Mouse (Mus musculus): ENCODE measurements at regions not wholly inside any gene's neighbourhood (a gene's known extent, or its start where the extent isn't known, plus 50 kb on each side); places are given as distances from the start of the nearest gene placed in this dataset.
A peak's percentile ranks its signal among the peaks of the same experiment; 100 is the strongest.

DNA sequence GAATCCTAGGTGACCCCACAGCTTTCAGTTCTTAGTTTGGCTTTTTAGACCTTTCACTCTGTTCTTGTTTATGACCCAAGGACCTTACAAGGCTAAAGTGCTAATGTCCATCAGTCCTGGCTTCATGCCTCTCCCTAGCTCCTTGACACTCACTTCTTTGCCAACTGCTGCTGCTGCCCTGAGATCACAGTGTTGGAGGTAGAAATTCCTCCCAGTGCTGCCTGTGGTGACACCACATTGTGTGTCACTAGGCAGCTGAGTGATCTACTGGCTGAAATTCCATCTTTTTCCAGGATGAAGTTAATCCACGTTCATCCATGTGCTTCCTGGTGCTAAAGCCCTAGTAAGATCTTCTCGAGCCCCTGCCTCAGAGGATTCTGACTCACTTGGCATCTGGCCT lies 904.3 kb upstream of the Lrrc6 start:
- H3K4me3 ChIP-seq (replicated peaks; ENCODE audit: low read depth, low read length), result no peak overlapping the region
- DNase-seq (ENCODE audit: low spot score), result no peak
- H3K4me2 ChIP-seq (ENCODE audit: low read length), result no peak overlapping the region
- no peaks in the 10 kb centered on the region for H3K9me3 ChIP-seq (replicated peaks; ENCODE audit: low read length)
- 63% methylated on average over 2 of the region's 2 CpGs for WGBS
- no peak overlapping the region for H3K9ac ChIP-seq (ENCODE audit: low read depth, low read length)
- no peaks in the 10 kb centered on the region for H3K36me3 ChIP-seq (ENCODE audit: insufficient read depth, low read length)
- no peak for ATAC-seq (replicated peaks; ENCODE audit: low FRiP score, low read depth)
- TF ChIP-seq CTCF (IDR thresholded peaks at IDR 0.05; ENCODE audit: low read depth), result no peak
- H3K27ac ChIP-seq, result no peak overlapping the region
- H3K4me1 ChIP-seq (replicated peaks; ENCODE audit: insufficient read depth, low read length), result no peaks in the 10 kb centered on the region
- H3K27me3 ChIP-seq (ENCODE audit: insufficient read depth, low read length), result no peaks in the 10 kb centered on the region

DNA sequence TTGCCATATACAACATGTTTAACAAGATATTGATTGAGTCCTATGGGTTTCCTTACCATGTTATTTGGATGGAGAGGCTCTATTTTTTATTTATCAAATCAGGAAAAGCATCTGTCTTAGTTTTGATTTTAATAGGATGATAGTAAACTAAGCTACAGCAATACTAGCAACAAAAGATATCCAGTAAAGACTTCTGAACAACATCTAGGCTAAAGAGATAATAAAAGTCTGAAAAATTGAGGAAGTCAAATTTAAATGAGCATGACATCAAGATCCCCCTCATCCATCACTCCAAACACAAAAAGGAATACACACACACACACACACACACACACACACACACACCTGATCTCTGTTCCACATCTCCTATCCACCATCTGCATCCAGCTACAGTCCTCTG lies 901.6 kb upstream of the Lrrc6 start:
- Histone ChIP-seq H3K27me3 (ENCODE audit: insufficient read depth, low read length) (no peaks in the 10 kb centered on the region), H3K36me3 (ENCODE audit: insufficient read depth, low read length) (no peaks in the 10 kb centered on the region), H3K4me1 (replicated peaks; ENCODE audit: insufficient read depth, low read length) (no peaks in the 10 kb centered on the region), H3K4me3 (replicated peaks; ENCODE audit: low read depth, low read length) (no peak overlapping the region), H3K9ac (ENCODE audit: low read depth, low read length) (no peak overlapping the region), H3K4me2 (ENCODE audit: low read length) (no peak overlapping the region), H3K27ac (no peak overlapping the region), H3K9me3 (replicated peaks; ENCODE audit: low read length) (no peaks in the 10 kb centered on the region)
- DNase-seq (ENCODE audit: low spot score), result no peak
- no peak for ATAC-seq (replicated peaks; ENCODE audit: low FRiP score, low read depth)
- no peak for TF ChIP-seq CTCF (IDR thresholded peaks at IDR 0.05; ENCODE audit: low read depth)

DNA sequence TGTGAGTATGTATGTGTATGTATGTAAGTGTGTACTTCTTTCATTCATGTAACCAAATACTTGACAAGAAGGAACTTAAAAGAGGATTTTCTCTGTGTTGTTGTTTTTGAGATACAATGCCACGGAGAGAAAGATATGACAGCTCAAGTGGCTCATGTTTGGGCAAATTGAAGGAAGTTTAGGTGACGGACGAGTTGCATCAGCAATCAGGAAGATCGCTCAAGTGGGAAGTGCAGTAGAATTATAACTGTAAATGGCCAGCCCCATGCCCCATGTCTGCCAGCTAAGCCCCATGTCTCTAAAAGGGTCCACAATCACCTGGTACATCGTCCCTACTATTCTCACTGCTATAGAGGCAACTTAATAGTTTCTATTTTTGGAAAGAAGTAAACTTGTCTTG lies 896.6 kb upstream of the Lrrc6 start:
- Histone ChIP-seq H3K9ac (ENCODE audit: low read depth, low read length) (no peak overlapping the region), H3K4me1 (replicated peaks; ENCODE audit: insufficient read depth, low read length) (no peaks in the 10 kb centered on the region), H3K27ac (no peak overlapping the region), H3K4me2 (ENCODE audit: low read length) (no peak overlapping the region), H3K9me3 (replicated peaks; ENCODE audit: low read length) (no peaks in the 10 kb centered on the region), H3K27me3 (ENCODE audit: insufficient read depth, low read length) (no peaks in the 10 kb centered on the region), H3K36me3 (ENCODE audit: insufficient read depth, low read length) (no peaks in the 10 kb centered on the region), H3K4me3 (replicated peaks; ENCODE audit: low read depth, low read length) (no peak overlapping the region)
- no peak for DNase-seq (ENCODE audit: low spot score)
- WGBS, result 78% methylated on average over 5 of the region's 5 CpGs
- no peak for ATAC-seq (replicated peaks; ENCODE audit: low FRiP score, low read depth)
- TF ChIP-seq CTCF (IDR thresholded peaks at IDR 0.05; ENCODE audit: low read depth), result no peak

DNA sequence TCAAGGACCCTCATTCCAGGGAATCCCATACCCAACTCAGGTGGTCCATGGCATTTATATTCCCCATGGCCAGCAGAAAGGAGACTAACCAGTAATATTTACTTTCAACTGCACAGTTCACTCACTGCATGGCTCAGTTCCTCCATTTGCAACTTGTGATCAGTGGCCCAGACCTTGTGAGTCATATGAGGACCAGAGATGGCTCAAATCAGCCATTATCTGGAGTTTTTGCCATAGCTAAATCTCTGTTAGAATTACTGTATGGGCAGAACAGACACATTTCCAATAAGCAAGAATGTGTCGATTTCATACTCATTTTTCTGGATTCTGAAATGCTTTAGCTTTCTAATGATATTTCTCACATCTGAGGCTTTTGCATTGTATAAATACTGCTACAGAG lies 894.4 kb upstream of the Lrrc6 start:
- Histone ChIP-seq H3K36me3 (ENCODE audit: insufficient read depth, low read length) (no peaks in the 10 kb centered on the region), H3K4me2 (ENCODE audit: low read length) (no peak overlapping the region), H3K27ac (no peak overlapping the region), H3K9me3 (replicated peaks; ENCODE audit: low read length) (no peaks in the 10 kb centered on the region), H3K27me3 (ENCODE audit: insufficient read depth, low read length) (no peaks in the 10 kb centered on the region), H3K4me1 (replicated peaks; ENCODE audit: insufficient read depth, low read length) (no peaks in the 10 kb centered on the region), H3K4me3 (replicated peaks; ENCODE audit: low read depth, low read length) (no peak overlapping the region), H3K9ac (ENCODE audit: low read depth, low read length) (no peak overlapping the region)
- WGBS, result 96% methylated on average over 1 of the region's 1 CpGs
- TF ChIP-seq CTCF (IDR thresholded peaks at IDR 0.05; ENCODE audit: low read depth), result no peak
- DNase-seq (ENCODE audit: low spot score) (no peak), ATAC-seq (replicated peaks; ENCODE audit: low FRiP score, low read depth) (no peak)

DNA sequence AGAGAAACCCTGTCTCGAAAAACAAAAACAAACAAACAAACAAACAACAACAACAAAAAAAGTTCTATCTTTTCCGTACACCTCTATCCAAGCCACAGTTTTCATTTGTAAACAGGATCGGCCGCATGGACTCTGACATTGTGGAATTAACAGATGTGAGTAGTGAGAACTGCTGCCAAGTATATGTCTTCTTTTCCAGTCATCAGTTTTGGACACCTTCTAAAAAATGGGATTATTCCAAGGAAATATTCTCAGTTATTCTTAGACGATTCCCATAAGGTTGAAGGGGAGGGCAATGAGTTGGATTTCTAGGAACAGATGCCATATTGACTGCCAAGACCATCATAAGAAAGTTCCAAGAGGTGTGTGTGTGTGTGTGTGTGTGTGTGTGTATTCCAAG lies 891.2 kb upstream of the Lrrc6 start:
- Histone ChIP-seq H3K4me2 (ENCODE audit: low read length) (no peak overlapping the region), H3K4me3 (replicated peaks; ENCODE audit: low read depth, low read length) (no peak overlapping the region), H3K9me3 (replicated peaks; ENCODE audit: low read length) (no peaks in the 10 kb centered on the region), H3K27me3 (ENCODE audit: insufficient read depth, low read length) (no peaks in the 10 kb centered on the region), H3K9ac (ENCODE audit: low read depth, low read length) (no peak overlapping the region), H3K27ac (no peak overlapping the region), H3K4me1 (replicated peaks; ENCODE audit: insufficient read depth, low read length) (no peaks in the 10 kb centered on the region), H3K36me3 (ENCODE audit: insufficient read depth, low read length) (no peaks in the 10 kb centered on the region)
- no peak for DNase-seq (ENCODE audit: low spot score)
- no peak for ATAC-seq (replicated peaks; ENCODE audit: low FRiP score, low read depth)
- TF ChIP-seq CTCF (IDR thresholded peaks at IDR 0.05; ENCODE audit: low read depth), result no peak
- 86% methylated on average over 5 of the region's 5 CpGs for WGBS

DNA sequence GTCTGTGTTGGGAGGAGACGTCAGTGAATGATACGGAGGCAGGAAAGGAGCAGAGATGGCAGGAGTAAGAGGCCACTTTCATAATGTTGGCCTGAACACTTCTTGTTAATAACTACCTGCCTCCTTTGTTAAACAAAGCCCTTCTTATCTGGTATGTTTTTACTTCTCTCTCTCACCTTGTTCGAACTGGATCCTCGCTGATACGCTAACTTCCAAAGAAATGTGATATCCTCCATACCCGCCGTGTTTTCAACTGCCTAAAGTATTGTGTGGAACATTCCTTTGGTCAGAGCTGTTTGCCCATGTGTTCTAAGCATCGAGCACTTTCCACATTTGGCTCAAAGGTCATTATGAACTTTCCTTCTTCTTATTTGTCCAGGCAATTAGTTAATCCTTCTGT lies 887.8 kb upstream of the Lrrc6 start:
- TF ChIP-seq CTCF (IDR thresholded peaks at IDR 0.05; ENCODE audit: low read depth), result no peak
- H3K4me2 ChIP-seq (ENCODE audit: low read length), result no peak overlapping the region
- no peak for DNase-seq (ENCODE audit: low spot score)
- no peaks in the 10 kb centered on the region for H3K36me3 ChIP-seq (ENCODE audit: insufficient read depth, low read length)
- H3K4me1 ChIP-seq (replicated peaks; ENCODE audit: insufficient read depth, low read length), result no peaks in the 10 kb centered on the region
- no peaks in the 10 kb centered on the region for H3K27me3 ChIP-seq (ENCODE audit: insufficient read depth, low read length)
- no peak overlapping the region for H3K27ac ChIP-seq
- ATAC-seq (replicated peaks; ENCODE audit: low FRiP score, low read depth), result no peak
- H3K4me3 ChIP-seq (replicated peaks; ENCODE audit: low read depth, low read length), result no peak overlapping the region
- 70% methylated on average over 8 of the region's 8 CpGs for WGBS
- no peaks in the 10 kb centered on the region for H3K9me3 ChIP-seq (replicated peaks; ENCODE audit: low read length)
- no peak overlapping the region for H3K9ac ChIP-seq (ENCODE audit: low read depth, low read length)

DNA sequence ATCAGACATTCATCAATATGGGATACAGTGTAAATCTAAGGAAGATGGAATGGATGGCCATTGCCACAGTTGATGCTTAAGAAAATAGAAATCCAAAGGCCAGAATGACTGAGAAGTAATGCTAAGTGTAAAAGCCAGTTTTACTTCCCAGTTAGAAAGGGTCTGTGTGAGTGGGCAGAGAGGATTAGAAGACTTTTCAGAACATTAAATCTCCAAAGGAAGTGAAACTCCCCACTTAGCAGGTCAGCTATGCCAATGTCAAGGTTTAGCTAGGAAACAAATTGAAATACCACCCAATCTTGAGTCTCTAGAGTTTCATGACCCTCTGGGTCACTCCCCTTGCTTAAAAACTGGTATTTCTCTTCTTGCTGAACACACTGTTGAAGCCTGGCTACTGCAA lies 886.2 kb upstream of the Lrrc6 start:
- ATAC-seq (replicated peaks; ENCODE audit: low FRiP score, low read depth) (no peak), DNase-seq (ENCODE audit: low spot score) (peak; percentile 45)
- Histone ChIP-seq H3K27me3 (ENCODE audit: insufficient read depth, low read length) (no peaks in the 10 kb centered on the region), H3K4me3 (replicated peaks; ENCODE audit: low read depth, low read length) (no peak overlapping the region), H3K4me1 (replicated peaks; ENCODE audit: insufficient read depth, low read length) (no peaks in the 10 kb centered on the region), H3K27ac (no peak overlapping the region), H3K9ac (ENCODE audit: low read depth, low read length) (no peak overlapping the region), H3K36me3 (ENCODE audit: insufficient read depth, low read length) (no peaks in the 10 kb centered on the region), H3K9me3 (replicated peaks; ENCODE audit: low read length) (no peaks in the 10 kb centered on the region), H3K4me2 (ENCODE audit: low read length) (no peak overlapping the region)
- no peak for TF ChIP-seq CTCF (IDR thresholded peaks at IDR 0.05; ENCODE audit: low read depth)
